Mouse (Mus musculus): ENCODE results near the gene Gabre.

The Gabre gene

DNA sequence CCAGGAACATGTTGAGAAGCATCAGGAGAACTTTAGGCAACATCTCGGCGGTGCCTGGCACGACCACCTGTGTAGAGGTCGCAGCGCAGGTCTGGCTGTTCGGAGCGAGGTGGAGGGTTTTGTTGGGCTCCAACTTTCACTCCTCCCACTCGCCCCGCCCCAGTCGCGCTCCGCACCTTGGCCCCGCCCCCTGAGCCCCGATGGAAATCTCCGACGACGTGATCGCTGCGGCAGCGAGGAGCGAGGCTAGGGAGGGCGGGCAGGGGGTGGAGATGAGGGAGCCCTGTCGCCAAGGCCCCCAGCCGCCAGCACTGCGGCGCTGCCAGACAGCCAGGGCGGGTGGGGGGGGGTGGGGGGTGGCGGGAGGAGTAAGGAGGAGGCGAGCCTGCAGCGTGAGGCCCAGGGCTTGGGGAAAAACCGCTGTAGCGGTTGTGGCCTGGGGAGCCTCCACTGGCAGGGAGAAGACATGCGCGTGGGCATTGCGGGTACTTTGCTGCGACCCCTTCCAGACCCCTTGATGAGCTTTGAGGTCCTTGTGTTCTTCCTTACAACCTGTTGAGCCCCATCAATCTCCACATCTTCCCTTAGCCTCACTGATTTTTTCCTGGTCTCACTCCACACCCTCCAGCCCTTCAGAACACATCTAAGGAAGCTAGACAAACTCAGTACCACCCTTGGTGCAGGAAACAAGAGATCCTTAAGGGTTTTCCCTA is at the start of gene Gabre:
TSS of gene Gabre (minus strand) at position 145 of the 713 bp plus-strand sequence.
- DNase-seq (ENCODE audit: low spot score in 2 of 2): peak in 1 of 2 experiments; percentile 24

- DNase-seq (ENCODE audit: low spot score in 2 of 2): no peak
Observed at GRCm38 (mm10) chrX:72297812-72298211, 23.2 kb upstream of the Gabre start.

- DNase-seq (ENCODE audit: low spot score in 2 of 2): no peak
Observed at GRCm38 (mm10) chrX:72275372-72275663, 715 bp upstream of the Gabre start.

- no peak for DNase-seq (ENCODE audit: low spot score in 2 of 2)
Observed at GRCm38 (mm10) chrX:72273966-72274658, 491 bp downstream of the Gabre start.

DNA sequence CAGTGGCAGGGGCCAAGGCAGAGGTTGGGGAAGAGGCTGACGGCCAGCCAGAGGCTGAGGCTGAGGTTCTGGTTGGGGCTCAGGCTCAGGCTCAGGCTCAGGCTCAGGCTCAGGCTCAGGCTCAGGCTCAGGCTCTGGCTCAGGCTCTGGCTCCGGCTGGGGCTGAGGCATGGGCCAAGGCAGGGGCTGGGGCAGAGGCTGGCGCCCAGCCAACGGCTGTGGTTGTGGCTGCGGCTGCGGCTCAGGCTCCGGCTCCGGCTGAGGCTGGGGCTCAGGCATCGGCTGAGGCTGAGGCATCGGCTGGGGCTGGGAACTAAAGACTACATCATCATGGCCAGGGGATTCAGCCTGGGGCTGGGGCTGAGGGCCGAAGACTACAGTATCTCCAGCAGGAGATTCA is 4.0 kb downstream of the Gabre start:
- DNase-seq (ENCODE audit: low spot score in 2 of 2): peak in 1 of 2 experiments; percentile 10

DNA sequence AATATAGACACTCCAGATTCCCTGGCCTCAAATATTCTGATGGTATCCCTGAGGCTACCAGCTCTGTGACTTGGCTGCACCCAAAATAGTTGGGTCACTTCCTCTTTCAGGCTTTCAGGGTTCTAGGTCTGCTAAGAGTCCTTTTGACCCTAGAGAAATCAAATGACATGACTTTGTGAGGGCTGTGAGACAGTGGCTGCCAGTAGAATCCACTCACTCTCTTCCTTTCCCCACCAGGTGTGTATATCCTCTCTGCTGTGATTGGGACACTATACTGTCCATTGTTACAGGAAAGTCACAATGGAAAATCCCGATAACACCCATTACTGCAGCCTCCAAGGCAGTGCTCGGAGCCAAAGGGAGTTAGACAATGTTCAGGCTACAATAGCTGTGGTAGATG is 52.9 kb downstream of the Gabre start, which contains the start of gene Magea4:
TSS of gene Magea4 (plus strand) at position 301 of the 400 bp plus-strand sequence.
- no peak for DNase-seq (ENCODE audit: low spot score in 2 of 2)
